Mouse (Mus musculus) heart, adult 8-10 months (tissue): ENCODE data around the gene Tmem82. TPM values are rescaled to one million over a fixed set of nuclear protein-coding genes. Genes with fewer than 3 reads are reported as not detected.

ENCODE experiments used
- DNase-seq: peaks from one replicate; pipeline ENCODE4 v3.0.0; 2022; ENCODE audit warnings: low spot score
- total RNA-seq, 4 experiments: library from RNA; stranded (reverse); gene quantifications; 2 replicates each; pipeline ENCODE4 v1.2.4; 2022

Tmem82 gene
- total RNA-seq, 4 experiments from 2014 or later = 15.0 to 19.3 (median 16.5) TPM

DNA sequence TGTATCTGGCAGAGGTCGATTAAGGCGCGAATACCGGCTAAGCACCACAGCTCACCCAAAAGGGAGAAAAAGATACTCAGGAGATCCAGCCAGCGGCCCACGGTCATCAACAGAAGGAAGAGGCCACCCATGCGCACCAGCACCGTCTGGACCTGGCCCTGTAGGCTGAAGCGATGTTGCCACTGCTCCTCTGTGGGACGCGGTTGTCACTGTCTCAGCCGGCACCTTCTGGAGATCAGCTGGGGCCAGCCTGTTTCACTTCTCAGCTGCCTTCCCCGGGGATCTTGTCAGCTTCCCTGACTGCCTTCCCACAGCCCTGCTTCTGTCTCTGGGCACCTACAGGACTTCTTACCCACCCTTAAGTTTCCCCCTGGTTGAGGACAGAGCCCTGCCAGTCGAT lies 3.5 kb downstream of the Tmem82 start:
- no peak for DNase-seq

DNA sequence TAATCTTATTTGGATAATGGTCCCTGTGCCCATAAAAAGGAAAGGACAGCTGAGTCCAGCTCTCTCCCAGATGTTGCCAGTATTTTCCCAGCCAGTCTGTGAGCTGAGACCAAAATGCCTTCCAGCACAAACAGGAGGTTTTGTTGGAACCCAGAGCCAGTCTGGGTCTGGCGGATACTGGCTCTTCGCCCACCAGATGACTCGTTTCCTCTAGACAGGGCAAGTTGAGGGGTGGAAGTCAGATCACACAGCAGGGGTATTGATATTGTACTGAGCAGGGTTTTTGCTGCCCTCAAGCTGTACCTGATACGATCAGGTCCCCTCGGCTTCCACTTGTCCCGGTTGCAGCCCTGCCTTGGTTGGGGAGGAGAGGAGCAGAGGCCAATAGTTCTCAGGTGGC lies 8.9 kb downstream of the Tmem82 start:
- peak; percentile 65 for DNase-seq

DNA sequence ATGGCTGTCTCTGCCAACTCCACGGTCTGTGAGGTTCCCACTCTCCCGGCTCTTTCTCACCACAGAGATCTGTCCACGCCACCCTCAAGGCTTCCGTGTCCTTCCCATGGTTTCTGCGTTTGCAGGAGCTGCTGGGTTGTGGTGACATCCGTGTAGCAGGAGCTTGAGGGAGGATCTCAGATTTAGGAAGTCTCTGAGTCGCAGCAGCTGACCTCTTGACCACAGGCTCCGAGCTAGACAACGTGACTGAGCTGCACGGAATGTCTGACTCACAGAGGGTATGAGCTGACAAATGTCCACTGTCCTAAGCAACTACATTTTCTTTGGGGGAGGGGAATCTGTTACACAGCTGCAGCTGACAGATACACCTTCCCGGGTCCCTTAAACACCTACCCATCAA lies 12.6 kb downstream of the Tmem82 start, which contains the start of gene Fblim1:
Gene Fblim1 (minus strand): TSS at position 236 of the 400 bp plus-strand sequence.
- peak; percentile 68 for DNase-seq

DNA sequence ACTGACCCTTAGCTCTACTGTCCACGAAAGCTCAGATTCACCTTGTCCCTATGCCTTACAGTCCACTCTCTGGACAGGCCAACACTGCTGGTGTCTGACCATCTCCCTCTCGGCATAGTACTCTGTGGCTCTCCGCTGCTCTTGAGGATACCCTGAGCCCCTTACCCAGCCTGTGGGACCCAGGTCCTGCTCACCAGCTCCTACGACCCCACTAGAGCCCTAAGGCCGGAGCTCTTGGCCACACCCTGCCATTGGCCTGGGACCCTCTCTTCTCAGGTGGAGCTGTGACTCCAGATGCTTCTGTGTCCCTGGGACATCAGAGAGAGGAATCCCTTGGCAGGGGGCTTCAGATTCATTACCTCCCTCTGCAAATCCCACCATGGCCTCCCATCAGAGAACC lies 13.0 kb downstream of the Tmem82 start:
- DNase-seq = no peak

DNA sequence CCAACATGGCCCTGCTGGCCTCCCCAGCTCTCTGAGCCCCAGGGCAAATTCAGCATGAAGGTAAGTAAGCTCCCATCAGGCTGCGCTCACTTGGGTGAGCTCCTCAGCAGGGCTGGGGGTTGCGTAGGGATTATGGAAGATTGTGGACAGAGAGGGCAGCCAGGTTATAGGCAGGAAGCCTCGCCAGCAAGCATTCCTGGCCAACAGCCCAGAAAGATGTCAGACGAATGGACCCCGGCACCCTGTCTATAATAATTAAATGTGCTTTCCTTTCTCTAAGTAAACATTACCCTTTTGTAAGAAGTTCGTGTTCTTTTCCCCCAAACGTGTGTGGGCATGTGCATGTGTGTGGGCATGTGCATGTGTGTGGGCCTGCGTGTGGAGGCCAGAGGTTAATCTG lies 13.9 kb downstream of the Tmem82 start:
- no peak for DNase-seq

DNA sequence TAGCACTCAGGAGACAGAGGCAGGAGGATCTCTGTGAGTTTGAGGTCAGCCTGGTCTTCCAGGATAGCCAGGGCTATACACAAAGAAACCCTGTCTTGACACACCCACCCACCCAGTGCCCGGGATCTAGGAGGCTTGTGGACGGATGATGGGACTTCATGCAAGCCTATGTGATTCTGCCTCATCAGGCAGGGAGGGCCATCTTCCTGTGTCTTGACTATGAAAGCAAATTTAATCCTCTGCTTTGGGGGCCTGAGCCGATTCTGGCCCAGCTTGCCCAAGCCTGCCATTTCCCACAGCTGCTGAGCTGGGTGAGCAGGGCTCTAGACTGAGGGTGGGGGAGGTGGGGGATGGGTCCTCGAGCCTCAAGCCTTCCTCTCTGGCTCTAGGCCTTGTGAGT lies 14.5 kb downstream of the Tmem82 start:
- DNase-seq = no peak

DNA sequence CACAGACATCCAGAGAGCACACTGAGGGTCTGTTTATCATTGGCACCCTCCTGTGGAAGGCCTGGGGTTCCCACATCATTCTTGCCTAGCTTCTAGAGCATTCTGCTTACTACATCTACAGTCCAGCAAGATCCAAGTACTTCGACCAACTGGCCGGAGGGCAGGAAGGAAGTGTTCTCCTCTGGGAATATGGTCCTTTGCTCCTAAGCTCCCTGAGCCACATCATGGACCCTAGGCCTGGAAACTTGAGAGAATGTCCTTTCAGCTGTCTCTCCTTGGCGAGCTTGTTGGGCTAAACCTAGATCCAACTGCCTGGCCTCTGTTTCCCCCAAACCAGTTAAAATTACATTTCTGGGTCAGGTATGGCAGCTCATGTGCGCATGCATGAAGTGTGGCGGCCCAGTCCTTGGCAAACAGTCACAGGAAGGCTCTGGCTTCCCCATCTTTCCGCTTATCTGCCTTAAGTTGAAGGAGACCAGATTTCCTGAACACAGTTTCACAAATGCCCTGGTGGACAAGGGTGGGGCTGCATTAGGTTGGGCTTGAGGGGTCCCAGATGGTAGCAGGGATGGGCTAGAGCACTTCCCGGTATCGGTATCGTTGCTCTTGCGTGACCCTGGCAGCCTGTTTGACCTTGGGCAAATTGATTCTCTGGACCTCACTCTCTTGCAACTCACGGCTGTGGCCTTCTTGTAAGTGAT lies 15.8 kb downstream of the Tmem82 start:
- peak; percentile 63 for DNase-seq

DNA sequence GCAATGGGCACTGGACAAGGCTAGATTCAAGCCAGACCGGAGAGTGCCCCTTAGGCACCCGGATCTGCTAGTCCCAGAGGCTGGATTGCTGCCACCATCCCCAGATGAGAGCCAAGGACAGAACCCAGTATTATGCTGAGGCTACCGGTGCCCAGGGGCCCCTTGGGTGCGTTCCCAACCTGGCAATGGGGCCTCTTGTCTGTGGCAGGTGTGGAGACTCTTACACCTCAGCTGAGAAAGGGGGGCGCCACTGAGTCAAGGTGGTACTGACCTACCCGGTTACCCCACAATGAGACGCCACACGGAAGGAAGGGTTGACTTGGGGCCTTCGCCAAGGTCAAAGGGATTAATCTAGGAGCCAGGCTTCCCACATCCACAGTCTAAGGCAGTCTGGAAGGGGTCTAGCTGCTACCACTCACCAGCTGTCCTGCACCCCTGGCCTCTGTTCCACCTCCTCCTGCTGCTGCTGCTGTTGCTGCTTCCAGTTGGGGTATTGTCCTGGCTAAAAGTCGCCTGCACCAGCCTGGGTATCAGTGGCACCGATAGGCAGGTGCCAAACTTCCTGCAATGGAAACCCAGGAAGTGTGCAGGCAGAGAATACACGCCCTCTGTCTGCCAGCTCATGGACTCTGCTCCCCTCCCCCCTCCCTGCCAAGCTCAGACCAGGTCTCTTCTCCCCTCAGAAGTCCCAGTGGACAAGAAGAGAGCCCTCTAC lies 17.1 kb downstream of the Tmem82 start:
- peak; percentile 40 for DNase-seq

DNA sequence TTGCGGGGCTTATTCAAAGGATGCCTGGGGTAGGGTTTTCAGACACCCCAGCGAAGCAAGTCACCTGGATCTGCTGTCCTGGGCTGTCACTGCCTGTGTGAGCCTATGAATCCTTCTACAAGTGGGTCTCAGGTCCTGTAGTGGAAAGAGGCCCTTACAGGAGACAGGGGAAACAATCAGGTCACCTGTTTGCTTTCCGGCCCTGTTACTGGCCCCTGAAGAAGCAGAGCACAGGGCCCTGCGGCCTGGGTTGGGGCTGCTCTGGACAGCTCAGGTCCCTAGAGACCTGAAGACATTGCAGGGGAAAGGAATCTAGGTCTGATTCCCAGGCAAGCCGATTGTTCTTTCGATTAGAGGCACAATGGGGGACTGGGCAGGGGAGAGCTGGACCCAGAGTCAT lies 18.1 kb downstream of the Tmem82 start:
- no peak for DNase-seq

DNA sequence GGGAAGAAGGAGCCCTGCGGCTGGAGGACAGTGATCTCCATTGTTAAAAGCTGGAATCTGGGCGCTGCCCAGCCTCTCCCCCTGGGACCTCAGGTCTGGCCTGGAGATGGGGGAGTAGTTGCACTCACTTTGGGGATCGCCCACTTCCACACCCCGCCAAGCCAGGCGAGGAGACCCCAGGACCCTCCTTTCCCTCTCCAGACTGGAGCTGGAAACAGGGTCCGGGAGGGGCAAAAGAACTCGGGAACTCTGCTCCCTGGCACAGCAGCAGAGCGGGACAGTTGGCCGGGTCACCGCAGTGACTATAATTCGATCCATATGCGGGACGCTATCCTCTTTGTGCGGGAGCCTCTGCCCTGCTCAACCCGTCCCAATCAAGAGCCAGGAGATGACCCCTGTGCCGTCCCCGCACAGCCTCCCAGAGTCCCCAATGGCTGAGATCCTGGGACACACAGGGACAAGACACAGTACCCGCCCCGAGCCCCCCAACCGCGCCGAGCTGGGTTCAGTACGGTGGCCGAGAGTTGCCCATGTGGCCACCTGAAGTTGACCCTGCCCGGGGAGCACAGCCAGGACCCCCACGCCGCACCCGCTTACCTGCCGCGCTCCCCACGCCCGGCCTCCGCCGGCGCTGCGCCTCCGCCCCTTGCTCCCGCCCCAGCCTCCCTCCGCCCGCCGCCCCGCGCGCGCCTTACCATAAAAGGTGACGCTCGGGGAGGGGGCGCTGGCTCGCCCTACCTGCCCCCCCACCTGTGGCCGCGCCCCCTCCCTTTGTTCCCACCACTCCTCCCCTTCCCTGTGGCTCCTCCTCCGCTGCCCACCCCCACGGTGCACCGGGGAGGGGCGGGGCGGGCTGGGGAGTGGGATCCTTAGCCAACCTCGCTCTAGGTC lies 18.9 kb downstream of the Tmem82 start:
- DNase-seq = no peak

DNA sequence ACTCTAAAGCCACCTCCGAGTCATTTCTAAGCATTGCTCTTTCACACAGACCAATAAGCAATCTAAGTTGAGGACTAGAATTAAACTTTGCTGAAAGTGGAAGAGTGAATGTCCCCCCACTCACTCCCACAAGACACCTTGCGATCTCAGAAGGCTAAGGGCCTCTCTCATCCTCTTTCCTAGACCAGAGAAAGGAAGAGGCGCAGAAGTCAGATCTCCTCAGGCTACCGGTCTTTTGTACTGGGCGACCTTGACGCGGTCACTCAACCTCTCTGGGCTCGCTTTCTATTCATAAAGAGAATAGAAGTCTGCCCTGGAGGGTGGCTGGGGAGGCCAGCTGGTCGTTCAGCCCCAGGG lies 19.6 kb downstream of the Tmem82 start:
- no peak for DNase-seq

DNA sequence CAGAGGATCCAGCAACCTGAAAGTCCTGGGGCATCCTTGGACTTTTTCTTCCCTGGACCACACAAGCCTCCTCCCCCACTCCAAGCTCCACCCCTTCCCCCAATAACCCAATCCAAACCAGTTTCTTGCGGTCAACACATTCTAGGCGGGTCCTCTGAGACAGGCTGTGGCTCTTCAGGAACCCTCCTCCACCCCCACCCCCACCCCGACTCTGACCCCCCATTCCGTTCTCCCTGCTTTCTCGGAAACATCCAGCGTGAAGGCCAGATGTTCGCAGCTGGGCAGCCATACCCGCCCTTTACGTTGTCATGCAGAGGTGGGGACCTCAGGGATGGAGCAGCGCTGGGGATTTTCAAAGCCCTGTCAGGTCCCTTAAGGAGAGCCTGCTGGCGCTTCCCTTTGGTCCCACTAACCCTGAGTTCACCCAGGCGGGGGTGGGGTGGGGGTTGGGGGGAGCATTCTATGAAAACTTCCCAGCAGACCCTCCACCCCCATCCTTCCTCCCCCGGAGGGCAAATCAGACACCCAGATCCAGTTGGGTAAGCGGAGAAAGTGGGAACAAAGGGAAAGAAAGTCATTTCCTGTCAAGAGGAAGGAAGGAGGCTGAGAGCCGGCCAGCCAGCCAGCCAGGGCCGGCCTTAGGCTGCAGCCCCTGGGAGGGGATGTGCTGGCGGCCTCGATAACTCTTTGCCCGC lies 20.1 kb downstream of the Tmem82 start:
- peak; percentile 60 for DNase-seq

DNA sequence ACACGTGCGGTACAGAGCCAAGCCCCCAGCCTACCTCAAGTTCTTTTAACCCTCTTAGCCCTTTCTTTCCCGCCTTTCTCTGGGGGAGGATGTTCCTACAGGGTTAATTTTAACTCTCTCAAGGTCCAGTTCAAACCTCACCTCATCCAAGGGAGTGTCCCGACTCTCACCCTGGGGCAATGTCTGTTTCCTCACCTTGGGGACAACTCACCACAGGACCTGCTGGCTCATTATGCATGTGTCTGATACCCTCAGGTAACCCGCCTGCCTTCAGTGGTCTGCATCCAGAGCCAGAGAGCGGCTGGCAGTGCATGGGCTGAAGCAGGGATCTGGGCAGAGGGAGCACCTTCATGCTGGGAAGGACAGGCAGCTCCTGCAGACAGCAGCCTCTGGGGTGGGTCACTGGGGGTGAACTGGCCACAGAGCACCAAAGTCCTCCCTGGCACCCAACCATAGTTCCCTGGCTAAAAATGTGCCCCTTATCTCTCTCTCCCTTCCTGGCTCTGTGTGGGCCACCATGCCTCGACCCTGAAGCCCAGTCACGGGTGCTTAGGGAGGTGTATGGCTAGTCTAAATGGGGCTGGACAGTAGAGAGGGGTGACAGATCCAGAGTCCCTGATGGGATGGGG lies 21.6 kb downstream of the Tmem82 start:
- DNase-seq = peak; percentile 53

DNA sequence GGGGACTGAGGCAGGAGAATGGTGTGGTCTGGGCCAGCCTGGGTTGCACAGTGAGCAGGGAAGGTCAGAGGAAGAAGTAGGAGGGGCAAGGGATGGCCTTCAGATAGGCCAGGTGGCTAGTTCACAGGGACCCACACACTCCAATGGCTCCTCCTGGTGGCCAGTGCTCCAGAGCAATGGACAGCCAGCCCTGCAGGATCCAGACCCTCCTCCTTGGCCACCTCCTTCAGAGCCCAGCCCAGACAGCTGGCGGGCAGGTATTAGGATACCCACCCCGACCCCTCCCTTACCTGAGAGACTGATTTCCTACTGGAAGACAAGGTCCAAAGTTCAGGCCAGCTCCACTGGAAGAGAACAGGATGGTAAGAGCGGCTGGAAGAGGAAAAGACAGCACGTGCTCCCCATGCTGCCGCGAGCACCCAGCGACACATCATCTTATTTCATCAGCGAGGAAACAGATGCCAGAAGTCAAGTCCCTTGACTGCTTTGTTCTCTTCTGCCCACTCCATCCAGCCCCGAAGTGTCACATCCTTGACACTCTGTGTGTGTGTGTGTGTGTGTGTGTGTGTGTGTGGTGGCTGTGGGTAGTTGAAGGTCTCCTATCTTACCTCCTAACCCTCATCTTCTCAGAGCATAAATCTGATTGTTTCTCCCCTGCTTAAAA lies 22.7 kb downstream of the Tmem82 start:
- DNase-seq = no peak

DNA sequence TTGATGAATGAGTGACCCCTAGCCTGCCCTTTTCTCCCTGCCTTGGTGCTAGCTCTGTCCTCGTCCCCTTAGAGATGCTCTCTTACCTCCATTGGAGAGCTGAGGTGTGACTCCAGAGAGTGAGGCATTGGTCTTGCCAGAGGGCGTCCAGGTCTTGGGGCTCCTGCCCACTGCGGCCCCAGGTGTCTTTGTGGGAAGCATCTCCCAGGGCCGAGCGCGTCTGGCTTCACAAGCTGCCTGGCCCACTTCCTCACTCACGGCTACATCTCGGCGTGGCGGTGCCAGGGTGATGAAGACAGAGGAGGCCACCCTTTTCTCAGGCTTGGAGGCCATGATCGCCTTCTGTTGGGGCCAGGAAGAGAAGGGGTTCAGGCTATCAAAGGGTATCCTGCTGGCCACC lies 23.3 kb downstream of the Tmem82 start:
- DNase-seq = no peak

DNA sequence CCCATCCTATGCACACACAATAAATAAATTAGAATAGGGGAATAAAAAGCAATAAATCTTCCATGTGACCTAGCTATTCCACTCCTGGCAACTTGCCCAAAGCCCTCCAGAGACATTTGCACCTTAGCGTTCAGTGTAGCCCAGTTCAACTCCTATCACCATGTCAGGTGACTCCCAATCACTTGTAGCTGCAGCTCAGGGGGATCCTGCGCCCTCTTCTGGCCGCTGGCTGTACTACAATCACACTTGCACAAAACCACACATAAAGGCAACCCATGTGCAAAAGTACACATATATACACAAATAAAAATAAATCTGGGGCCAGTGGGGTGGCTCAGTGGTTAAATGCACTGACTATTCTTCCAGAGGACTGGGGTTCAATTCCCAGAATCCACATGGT lies 26.9 kb downstream of the Tmem82 start:
- DNase-seq = no peak

DNA sequence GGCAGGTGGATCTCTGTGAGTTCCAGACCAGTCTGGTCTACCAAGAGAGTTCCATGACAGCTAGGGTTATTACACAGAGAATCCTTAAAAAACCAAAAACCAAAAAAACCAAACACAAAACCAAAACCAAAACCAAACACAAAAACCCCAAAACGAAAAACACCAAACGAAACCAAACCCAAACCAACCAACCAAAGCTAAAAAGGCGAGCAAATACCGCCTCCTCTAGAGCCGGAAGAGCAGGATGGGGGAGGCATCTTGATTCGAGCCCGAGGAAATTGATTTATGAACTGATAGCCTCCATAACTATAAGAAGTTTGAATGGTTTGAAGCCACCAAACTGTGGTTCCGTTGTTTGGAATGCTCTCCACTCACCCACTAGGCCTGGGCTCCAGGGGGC lies 34.5 kb downstream of the Tmem82 start:
- no peak for DNase-seq

DNA sequence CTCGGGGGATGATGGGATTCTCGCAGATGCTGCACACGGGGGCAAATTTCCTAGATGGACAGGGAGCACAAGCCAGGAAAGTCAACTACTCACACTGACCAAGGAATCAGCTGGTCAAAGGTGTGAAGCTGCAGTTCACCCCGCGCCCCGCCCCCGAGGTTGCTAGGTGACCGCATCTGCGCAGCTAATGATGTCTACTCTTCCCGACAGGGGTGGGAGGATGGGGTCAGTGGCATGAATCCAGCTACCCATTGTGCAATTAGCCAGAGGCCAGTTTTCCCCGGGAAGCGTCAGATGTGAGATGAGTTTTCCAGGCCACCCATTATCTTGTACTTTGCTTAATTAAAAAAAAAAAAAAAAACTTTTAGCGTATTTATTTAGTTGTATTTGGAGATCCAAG lies 37.4 kb downstream of the Tmem82 start:
- no peak for DNase-seq

DNA sequence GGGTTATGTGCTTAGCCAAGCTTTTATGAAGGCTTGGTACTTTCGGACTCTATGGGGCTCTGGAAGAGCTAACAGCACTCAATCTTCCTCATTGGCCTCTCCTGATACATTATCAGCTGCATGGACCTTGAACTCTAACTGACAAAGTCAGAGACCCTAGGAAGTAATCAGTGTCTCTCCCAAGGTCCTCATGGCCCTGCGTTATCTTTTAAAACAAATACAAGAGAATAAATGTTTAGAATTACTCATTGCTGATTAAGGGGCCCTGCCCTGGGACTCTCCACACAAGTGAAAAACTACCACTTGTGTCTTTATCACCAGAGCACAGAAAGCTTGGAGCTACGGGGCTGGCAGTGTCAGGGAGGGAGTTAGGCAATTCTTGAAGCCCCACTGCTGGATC lies 39.6 kb downstream of the Tmem82 start:
- no peak for DNase-seq

DNA sequence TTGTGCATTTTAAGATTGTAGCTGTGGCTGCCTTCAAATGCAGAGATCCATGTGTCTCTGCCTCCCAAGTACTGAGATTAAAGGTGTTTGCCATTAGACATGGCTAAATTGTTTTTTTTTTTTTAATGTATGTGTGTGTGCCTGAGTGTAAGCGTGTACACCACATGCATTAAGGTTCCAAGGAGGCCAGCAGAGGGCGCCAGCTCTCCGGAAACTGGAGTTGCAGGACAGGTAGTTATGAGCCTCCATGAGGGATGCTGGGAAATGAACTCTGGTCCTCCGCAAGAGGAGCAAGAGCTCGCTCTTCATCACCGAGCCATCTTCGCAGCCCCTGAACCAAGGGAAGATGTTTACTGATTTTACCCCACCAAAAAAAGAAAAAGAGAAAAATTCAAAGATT lies 41.6 kb downstream of the Tmem82 start:
- no peak for DNase-seq

DNA sequence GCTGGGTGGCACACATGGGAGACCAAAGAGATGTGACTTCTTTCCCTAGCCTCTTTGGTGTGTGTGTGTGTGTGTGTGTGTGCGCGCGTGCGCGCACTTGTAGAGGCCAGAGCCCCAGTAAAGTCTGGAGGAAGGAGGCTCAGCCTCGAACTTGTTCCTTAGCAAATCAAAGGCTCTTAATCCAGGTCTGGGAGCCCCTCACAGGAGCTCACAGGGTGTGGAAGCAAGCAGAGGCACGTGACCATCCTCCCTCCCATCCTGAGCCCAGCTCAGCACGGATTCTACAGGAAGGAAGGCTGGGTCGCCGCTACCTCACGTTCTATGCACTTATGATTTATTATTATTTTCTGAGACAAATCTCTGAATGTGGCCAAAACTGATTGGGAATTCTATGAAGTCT lies 42.0 kb downstream of the Tmem82 start:
- no peak for DNase-seq
